Mouse (Mus musculus) urinary bladder, postnatal 25 days (tissue): ENCODE measurements at regions not wholly inside any gene's neighbourhood (a gene's known extent, or its start where the extent isn't known, plus 50 kb on each side); places are given as distances from the start of the nearest gene placed in this dataset.
A peak's percentile ranks its signal among the peaks of the same experiment; 100 is the strongest.

Experiments
- DNase-seq: peaks from one replicate; pipeline ENCODE4 v3.0.0; 2022; ENCODE audit warnings: low spot score

DNA sequence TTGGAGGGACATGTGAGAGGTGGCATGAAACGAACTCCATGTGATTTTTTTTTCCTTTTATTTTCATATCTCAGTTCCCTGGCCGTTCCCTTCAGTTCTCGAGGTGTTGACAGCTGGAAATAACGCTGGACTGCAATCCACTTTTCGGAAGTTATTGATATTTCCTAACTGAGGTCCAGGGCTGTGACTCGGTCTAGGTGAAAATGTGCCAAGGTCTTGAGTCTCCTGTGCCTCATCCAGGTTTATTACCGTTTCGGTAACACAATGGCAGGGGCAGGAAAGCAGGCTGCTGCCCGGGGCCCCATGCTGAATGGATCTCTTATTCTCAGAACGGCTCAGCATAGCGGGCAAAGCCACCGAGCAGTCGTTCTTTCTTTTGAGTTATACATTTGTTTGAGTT, 844.7 kb upstream of the Car8 start:
- no peak for DNase-seq

DNA sequence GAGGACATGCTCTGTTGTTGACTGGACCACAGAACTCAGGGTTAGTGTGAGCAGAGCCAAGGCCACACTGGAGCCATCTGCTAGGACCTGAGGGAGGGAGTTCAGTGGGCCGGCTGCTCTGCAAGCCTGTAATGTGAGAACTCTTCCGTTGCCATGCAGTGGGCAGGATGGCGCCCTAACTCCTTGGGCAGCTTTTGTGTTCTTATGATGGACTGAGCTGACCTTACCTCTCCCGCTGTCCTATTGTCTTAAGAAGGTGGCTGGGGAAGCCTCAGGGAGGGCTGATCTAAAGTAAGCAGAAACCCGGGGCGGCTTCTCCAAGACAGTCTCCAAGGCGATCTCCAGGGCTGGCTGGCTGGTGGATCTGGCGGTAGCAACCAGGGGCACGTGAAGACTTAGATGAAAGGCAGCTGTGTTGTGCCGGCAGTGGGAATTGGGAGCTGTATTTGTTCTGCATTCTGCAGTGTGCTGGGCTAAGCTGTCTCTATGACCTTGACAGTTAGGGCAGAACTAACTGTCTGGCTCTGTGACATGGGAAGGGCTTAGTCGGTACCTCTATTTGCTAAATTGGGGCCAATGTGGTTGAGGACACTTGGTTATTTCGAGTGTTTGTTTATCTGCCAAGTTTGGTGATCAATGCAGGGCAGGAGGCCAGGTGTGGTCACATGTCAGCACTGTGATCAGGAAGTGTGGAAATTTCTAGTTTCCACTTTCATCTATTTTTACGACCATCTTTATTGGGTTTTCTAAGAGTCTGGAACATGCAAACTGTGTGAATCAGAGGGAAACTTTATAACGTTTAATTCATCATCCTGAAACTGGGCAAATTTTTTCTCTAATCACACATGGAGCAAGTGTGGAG, 843.1 kb upstream of the Car8 start:
- no peak for DNase-seq

DNA sequence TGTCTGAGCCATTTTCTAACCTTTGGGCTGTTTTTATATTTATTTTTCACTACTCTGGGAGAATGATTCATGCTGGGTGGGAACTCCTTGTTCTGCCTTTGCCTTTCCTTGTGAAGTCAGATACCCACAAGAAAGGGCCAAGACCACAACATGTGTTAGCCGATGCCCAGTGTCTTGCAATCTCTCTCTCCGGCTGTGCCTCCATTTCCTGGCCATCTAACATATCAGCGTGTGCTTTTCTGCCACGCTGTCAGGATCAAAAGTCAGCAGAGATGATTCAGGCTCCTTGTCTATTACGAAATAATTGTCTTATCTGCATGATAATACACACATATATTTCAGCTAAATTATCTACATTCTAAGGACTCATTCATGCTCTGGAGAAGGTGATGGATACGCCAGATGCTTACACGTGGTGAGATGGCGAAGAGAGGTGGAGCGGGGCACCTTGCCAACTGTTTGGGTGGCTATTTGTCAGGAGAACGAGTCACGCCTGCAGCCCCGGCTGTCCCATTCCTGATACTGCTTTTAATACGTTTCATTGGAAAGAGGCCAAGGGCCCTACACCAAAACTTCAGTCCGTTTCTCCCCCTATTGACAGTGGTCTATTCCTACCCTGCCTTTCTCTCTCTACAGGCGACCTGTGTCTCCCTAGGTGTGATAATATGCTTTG, 842.1 kb upstream of the Car8 start:
- peak; percentile 48 for DNase-seq

DNA sequence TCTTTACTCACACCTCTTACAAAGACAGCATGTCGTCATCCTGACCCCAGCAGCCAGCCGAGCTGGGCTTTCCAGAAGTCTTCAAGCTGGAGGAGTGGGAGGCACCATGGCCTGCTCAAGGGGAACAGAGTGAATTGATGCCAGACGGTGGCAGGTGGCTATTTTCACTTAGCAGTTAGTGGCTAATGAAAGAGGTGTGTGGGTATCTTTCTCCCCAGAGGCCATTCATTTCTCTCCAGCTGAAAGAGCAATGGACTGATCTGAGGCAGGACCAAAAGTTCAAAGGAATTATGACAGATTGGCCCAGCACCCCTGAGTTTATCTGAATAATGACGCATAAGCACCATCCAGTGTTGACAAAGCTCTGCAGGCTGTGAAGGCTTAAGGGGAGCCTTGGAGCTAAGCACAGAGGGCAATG, 841.0 kb upstream of the Car8 start:
- no peak for DNase-seq

DNA sequence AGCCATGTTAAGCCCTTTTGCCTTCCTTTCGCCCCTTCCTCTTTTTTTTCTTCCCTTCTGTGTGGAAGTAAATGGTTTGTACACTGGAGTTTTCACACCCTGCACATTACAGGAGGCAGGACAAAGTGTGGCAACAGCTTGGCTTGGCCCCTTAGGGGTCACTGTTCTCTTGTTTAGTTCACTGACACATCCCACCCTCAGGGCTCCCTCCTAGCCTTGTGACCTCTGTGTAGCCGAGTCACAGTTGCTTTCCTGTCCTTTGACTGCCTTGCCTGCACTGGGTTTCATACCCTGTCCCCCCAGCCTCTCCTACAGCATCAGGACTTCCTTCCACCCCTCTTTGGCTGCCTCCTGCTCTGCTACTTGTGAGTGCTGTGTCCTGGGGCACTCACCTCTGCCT, 835.6 kb upstream of the Car8 start:
- no peak for DNase-seq

DNA sequence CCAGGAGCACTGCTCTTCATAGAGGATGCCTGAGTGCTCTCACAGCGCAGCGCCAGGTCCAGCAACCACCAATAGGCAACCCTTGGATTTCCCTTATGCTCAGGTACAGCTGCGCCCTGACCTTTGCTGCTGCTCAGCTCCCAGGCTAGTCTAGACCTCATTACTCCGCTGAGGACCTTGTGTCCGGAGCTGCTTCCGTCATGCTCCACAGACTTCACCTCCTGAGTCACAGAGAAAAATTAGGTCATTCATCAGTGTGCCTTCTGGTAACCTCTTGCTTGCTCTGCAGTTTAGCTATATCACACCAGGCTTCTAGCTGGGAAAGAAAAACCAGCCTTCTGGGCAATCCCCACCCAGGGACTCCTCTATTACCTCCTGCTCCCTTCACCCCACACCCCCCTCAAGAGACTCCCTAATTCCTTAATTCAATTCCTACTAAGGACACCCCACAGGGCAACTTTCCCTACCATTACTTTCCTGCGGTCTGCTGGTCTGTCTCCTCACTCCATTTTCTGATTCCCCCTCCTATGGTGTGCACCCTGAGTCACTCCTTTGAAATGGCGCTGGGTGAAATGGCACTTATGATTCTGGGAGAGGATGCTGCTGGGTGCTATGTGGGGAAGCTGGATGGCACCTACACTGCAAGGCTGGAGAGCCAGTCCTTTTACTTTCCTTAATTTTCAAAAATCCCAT, 835.0 kb upstream of the Car8 start:
- no peak for DNase-seq

DNA sequence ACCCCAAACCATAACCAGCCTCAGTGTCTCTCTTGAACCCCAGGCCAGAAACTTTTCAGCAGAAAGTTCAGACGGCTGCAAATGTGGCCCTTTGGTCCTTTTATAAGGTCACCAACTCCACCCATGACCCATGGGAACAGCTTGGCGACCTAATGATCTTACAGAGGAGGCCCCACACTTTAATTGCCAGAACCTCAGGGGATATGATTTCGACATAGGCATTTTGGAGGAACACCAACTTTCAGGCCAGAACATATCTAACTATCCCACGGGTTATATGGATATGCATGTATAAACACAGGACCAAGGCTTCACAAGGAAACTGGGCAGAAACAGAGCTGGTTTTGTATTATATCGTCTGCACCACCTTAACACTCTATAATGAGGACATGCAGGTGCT, 833.5 kb upstream of the Car8 start:
- no peak for DNase-seq

DNA sequence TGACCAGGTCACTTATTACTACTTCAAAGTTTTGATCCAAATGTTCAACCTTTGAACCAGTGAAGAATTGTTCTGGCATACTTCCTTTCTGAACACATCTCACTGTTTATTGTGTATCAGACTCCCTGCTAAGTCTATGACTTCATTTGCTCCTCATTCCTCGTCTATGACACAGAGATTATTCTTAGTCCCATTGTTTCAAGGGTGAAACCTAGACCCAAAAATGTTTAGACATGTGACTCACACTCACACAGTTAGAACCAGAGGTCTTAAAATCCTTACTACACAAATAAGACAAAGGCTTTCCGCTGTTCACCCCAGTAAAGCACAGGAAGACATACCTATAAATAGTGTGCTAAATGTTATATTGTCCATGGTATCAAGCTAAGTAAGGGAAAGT, 829.0 kb upstream of the Car8 start:
- DNase-seq, result no peak

DNA sequence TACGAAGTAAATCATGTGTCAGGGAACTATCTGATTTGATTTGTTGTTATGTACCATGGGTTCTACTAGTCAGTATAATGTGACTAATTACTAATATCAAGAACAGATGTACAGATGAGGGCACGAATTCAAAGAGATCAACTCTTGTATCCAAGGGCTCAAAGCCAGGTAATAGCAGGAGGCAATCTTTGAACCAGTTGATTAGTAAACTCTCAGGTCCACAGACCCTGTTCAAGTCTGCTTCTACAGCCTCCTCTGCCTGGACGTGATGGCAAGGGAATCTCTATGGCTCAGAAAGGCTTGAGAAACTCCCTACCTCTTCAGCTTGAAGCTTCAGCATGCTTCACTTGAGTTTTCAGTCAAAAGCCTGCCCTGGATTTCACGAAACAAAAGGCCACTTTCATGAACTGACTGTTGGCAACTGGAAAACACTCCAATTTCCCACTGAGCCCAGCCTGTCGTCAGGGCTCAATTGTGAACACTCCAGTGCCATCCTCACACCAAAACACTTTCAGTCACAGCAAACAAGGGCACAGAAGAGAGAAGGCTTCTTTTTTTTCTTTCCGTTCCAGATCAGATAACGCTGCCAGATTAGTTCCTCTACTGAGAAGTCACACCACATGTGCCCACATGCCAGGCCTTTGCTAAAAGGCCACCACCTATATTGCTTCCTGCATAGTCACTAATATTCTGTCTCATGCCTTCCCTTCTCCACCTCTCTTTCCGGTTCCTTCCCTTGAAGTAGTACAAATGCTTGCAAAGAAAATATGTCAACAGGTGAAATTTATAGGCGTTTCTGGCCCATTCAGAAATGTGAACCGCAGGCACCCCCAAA, 827.4 kb upstream of the Car8 start:
- DNase-seq, result no peak

DNA sequence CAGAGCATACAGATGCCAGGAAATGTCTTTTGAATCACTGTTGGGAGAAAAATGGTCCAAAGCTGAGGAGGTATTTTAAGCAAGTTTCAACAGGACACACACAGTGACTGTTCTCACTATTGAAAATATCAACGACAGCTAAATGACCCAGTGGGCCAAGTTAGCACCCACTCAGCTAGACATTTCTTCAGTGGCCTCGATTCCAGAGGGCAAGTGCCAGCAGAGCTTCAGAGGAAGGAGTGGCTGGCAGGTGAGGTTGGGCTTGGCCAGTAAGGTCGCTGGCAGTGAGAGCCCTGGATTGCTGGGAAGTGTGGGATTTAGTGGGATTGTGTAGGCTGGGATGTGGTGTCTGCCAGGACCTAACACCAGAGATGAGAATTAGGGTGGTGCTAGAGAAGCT, 823.1 kb upstream of the Car8 start:
- no peak for DNase-seq

DNA sequence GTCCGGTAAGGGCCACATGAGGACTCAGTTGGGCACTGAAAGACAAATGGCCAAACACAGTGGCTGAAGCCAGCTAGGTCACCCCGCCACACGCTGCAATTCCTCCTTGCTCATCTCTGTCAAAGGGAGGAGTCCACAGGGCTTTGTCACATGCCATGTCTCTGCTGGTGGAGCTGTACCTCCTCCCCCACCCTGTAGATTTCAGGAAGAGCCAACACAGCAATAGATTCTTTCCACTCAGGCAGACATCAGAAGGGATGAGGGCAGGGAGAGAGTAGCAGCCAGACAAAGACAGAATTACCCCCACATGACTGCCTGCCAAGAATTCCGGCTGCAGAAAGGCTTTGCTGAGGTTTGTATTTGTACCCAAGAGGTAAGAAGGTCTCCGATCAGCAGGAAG, 821.4 kb upstream of the Car8 start:
- no peak for DNase-seq

DNA sequence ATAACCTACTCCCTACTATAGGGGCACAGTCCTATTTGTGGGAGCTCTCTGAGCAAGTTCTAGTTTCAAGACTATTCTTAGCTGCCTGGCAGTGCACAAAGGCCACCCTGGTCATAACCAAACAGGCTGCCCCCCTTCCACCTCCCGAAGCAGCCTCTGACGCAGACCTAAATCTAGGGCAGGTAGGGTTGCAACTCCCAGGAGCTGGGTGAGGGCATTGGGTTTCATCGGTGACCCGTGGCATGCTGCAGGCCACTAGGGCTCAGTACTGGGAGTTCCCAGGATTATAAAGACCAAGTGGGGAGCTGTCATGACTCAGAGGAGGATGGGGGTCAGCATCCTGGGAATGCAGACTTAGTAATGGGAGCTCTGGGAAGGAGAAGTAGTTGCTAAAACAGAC, 818.8 kb upstream of the Car8 start:
- DNase-seq, result no peak

DNA sequence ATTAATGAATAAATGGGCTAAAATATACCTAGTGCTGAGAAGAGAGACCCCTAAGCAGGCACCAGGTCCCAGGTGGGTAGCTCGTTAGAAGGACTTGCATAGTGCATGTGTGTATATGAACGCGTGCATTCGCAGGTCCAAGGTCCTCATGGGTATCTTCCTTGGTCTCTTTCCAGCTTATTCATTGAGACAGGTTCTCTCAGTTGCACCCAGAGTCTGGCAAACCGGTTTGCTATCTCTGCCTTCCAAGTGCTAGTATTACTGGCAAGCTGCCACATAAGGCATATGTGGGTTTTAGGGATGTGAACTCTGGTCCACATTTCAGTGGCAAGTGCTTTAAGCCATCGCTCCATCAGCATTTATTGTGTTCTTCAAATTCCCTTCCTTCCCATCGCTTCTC, 818.3 kb upstream of the Car8 start:
- no peak for DNase-seq

DNA sequence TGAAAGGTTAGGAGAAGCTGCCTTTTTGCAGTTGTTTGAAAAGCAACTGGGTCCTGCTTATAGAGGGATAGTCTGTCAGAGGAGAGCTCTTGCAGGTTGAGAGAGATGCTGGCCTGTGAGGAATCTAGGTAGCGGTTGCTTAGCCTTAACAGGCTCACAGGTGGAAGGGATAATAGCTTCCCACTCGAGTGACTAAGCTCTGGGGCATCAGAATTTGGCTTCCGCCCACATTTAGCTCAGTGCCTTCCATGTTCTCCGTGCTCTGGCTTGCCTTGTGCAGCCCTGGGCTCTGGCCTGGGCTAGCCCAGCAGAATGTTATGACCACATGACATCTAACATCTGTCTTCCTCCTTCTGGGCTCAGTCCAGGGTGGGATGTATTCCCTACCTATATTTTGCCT, 817.0 kb upstream of the Car8 start:
- no peak for DNase-seq

DNA sequence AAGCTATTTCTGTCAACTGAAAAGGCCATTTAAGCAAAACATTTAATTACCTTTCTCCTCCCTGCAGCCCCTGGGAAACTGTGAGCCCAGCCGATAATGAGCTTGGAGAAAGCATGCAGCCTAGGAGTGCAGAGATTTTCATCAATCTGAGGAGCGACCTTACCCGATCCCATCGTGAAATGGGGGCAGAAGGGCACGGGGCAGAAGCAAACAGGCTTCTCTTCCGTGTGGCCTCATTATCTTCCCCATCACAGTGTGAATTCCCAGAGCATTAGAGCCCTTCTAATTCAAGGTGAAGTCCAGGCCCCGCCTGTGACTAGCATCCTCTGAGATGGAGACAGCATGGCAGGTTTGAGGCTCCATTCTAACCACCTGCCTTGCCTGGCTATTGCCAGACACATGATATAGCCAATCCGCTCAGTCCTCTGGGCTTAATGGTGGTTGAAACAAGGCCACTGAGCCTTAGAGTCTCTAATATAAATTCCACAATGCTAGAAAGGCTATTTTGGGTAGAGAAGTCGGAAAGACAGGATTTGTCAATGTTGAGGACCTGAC, 816.5 kb upstream of the Car8 start:
- DNase-seq, result no peak

DNA sequence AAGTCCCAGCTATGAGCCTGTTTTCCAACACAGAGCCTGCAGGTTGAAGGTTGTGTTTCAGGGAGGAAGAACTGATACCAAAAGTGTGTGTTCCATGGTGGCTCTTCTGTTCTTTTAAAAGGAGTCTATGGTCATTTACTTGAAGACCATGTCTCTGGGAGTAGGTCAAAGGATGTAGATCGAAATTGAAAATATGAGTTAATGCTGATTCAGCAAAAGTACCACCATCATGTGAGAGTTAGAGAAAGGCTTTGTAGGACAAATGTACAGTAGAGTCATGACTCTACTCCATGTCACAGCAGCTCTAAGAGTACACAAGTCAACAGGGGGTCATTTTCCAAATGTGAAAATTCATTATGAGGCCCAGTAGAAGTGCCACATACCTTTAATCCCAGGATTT, 810.0 kb upstream of the Car8 start:
- no peak for DNase-seq

DNA sequence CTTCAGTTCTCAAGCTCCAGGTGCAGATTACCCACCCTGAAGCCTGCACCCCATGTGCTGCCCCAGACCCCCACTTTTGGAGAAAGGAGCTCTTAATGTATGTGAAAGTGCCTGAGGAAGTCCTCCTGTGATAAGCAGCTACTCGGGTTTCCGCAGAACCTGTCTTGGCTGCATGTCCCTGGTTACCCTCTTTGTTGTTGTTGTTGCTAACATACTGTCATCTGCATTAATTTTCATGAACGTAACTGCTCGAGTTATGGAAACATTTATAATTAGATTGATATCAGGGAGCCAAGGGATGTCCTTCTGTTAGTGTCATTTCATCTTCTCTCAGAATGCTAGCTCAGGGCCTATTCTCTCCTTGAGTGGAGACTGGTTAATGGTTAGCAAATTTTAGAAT, 808.3 kb upstream of the Car8 start:
- no peak for DNase-seq

DNA sequence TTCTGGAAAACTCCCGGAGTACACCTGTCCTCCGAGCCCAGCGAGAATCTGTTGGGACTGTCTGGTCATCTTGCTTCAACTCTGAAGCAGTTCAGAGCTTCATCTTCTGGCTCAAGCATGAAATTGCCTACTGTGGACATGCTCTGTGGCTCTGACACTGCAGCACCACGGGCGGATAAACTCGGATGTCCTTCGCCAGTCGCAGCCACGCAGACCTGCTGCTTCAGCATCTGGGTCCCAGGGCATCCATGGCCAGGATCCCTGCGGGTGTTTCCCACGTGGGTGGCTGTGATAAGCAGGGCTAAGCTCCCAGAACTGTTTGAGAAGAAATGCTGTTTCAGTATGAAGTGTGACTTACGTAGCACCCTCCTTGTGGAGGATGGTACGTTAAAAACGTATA, 807.6 kb upstream of the Car8 start:
- DNase-seq, result no peak

DNA sequence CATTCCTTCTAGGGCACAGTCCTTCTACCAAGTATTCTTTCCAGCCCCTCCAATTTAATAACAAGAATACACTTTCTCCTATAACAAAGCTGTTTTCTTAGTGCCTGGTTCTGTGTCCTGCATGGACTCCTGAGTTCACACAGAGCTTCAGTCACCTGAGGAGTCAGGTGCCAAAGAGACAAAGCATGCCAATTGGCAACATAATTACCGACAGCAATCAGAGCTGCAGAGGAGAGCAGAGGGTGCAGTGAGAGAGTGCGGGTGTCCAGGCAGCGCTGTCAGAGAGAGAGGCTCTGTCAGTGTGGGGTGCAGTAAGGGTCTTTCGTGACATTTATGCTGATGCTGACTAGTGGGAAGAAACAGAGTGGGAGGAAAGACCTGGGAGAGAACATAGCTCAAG, 807.2 kb upstream of the Car8 start:
- no peak for DNase-seq

DNA sequence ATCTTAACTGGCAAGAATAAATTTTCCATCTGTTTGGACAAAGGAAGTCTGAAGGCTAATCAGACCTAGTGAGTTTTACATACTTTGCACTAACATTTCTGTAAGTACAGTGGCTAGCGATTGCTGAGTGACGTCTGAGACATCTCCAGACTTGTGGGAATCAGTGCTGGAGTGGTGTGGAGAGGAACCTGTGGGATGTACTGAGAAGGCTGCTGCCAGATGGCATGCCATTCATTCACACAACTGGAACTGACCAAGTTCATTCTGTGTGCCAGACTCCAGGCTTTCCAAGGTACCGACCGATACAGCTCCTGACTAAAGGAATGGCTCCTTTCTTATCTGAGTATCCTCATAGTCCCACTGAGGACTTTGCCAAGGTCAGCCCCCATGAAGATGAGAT, 797.2 kb upstream of the Car8 start:
- DNase-seq, result no peak

DNA sequence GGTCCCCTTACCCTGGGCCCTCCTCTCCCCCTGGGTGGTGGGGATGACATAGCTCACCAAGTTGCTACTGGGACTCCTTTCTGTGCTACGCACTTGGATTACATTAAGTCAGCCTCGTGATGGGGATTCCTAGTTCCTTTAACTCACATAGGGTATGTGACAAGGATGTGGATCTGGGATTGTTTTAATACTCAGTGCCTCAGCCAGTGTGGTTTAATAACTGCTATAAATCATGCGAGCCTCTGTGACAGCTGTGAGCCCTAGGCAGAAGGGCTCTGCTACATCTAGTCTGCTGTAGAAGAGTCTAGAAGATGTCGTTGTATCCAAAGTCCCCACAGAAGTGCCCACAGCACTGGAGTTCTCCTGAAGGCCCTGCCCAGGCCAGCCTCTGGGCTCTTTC, 796.5 kb upstream of the Car8 start:
- DNase-seq, result no peak

DNA sequence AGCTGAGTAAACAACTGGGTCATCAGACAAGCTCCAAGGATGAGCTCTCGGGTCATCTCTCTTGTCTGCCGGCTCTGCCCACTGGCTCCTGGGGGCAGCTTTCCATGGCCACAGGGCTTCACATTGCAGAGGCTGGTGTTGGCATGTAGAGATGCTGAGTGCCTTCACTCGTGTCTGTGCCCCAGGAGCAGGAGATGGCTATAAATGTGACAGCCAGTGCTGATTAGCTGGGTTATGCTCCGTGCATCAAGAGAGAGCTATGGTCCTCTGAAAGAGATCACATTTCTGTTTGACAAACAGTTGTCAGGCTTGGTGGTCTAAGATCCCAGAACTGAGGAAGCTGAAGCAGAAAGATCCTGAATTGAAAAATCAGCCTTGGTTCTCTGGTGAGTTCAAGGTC, 795.4 kb upstream of the Car8 start:
- no peak for DNase-seq
